Mouse (Mus musculus) myocyte (in vitro differentiated cells): ENCODE results near the gene Gm37240.

ENCODE experiments used
- POLR2A ChIP-seq: IDR thresholded peaks from one replicate; pipeline ENCODE4 v1.6.1; 2011; ENCODE audit warnings: low read depth, mild to moderate bottlenecking, control low read depth, moderate library complexity; ENCODE audit not compliant: insufficient read length
- SRF ChIP-seq: IDR thresholded peaks from one replicate; pipeline ENCODE4 v1.6.1; 2011; ENCODE audit warnings: low read depth; ENCODE audit not compliant: control insufficient read depth, insufficient read length

GRCm38 (mm10) chr3:84776084-84776483, 1111.2 kb downstream of the Gm37240 start:
- TF ChIP-seq SRF (no peak), POLR2A (no peak)
